Mouse (Mus musculus) embryonic facial prominence, embryonic 13.5 days (tissue): Measurements from ENCODE around the gene Xylt1. TPM values are rescaled to one million over a fixed set of nuclear protein-coding genes. Genes with fewer than 3 reads are reported as not detected.

Source experiments
- ATAC-seq: fragments of 200-750 bp; cut with Nextera tagmentation; 2 replicates; pipeline ENCODE4 v1.8.0; 2017; ENCODE audit warnings: low read depth; ENCODE audit not compliant: insufficient number of reproducible peaks, insufficient read depth, low FRiP score, low TSS enrichment
- H3K27ac ChIP-seq: fragments of 300-500 bp; sonication (generic); 2 replicates; pipeline ENCODE4 v1.5.1; 2015; ENCODE audit warnings: moderate library complexity, mild to moderate bottlenecking, inconsistent platforms
- H3K27me3 ChIP-seq: fragments of 300-500 bp; sonication (generic); 2 replicates; pipeline ENCODE4 v1.6.1; 2015; ENCODE audit warnings: mild to moderate bottlenecking, inconsistent platforms
- H3K36me3 ChIP-seq: fragments of 300-500 bp; sonication (generic); 2 replicates; pipeline ENCODE4 v1.6.1; 2015; ENCODE audit warnings: mild to moderate bottlenecking, inconsistent platforms
- H3K4me1 ChIP-seq: fragments of 300-500 bp; sonication (generic); 2 replicates; pipeline ENCODE4 v1.6.1; 2015; ENCODE audit warnings: inconsistent platforms
- H3K4me2 ChIP-seq: fragments of 300-500 bp; sonication (generic); 2 replicates; pipeline ENCODE4 v1.6.1; 2015; ENCODE audit warnings: moderate library complexity, mild to moderate bottlenecking, inconsistent platforms
- H3K4me3 ChIP-seq: fragments of 300-500 bp; sonication (generic); 2 replicates; pipeline ENCODE4 v1.5.1; 2015; ENCODE audit warnings: mild to moderate bottlenecking, inconsistent platforms
- H3K9ac ChIP-seq: fragments of 300-500 bp; sonication (generic); 2 replicates; pipeline ENCODE4 v1.6.1; 2015; ENCODE audit warnings: mild to moderate bottlenecking, inconsistent platforms
- H3K9me3 ChIP-seq: fragments of 300-500 bp; sonication (generic); 2 replicates; pipeline ENCODE4 v1.6.1; 2016; ENCODE audit warnings: inconsistent platforms
- WGBS: fragments of 180-500 bp; shearing (Covaris S2); methylation state at CpG from one replicate; pipeline ENCODE4 v1.1.7; 2015; ENCODE audit warnings: mixed read lengths; 5-methylcytosine and 5-hydroxymethylcytosine counted together
- polyA plus RNA-seq: library from polyadenylated mRNA; unstranded; fragments of >200 nt; fragmentation: Nextera tagmentation; extraction: Ambion mirVana; gene quantifications from 2 replicates; pipeline ENCODE4 v1.2.1, GENCODE M21; 2015

Xylt1 gene
- polyA plus RNA-seq, 1 experiment from 2014 or later, result 2.5 TPM

- Histone ChIP-seq H3K36me3 (0 out of 2 replicates have a peak, but pooled peaks cover 3% of the 10 kb centered on the region), H3K4me2 (no peak overlapping the region), H3K4me1 (0 out of 2 replicates have a peak, but pooled peaks cover 3% of the 10 kb centered on the region), H3K4me3 (no peak overlapping the region), H3K27me3 (no peaks in the 10 kb centered on the region), H3K9me3 (no peaks in the 10 kb centered on the region), H3K9ac (no peak overlapping the region), H3K27ac (no peak overlapping the region)
- WGBS, result 97% methylated on average over 5 of the region's 5 CpGs
- no peak for ATAC-seq
These were observed 19.2 kb downstream of the Xylt1 start for GRCm38 (mm10) chr7:117399971-117400370.

- ATAC-seq, result no peak
- H3K4me3 ChIP-seq, result no peak overlapping the region
- H3K27ac ChIP-seq, result no peak overlapping the region
- H3K36me3 ChIP-seq, result 0 out of 2 replicates have a peak, but pooled peaks cover 3% of the 10 kb centered on the region
- H3K27me3 ChIP-seq, result no peaks in the 10 kb centered on the region
- no peak overlapping the region for H3K4me2 ChIP-seq
- no peaks in the 10 kb centered on the region for H3K9me3 ChIP-seq
- 80% methylated on average over 4 of the region's 4 CpGs for WGBS
- H3K4me1 ChIP-seq, result 0 out of 2 replicates have a peak, but pooled peaks cover under 1% of the 10 kb centered on the region
- no peak overlapping the region for H3K9ac ChIP-seq
These were observed 20.8 kb downstream of the Xylt1 start for GRCm38 (mm10) chr7:117401581-117401980.

GRCm38 (mm10) chr7:117406336-117406735 lies 25.6 kb downstream of the Xylt1 start:
- no peak overlapping the region for H3K4me2 ChIP-seq
- H3K27me3 ChIP-seq, result no peaks in the 10 kb centered on the region
- no peak overlapping the region for H3K9ac ChIP-seq
- H3K4me3 ChIP-seq, result no peak overlapping the region
- ATAC-seq, result no peak
- H3K36me3 ChIP-seq, result no peaks in the 10 kb centered on the region
- no peaks in the 10 kb centered on the region for H3K9me3 ChIP-seq
- no peak overlapping the region for H3K27ac ChIP-seq
- H3K4me1 ChIP-seq, result no peaks in the 10 kb centered on the region
- 88% methylated on average over 3 of the region's 3 CpGs for WGBS

- ATAC-seq, result no peak
- Histone ChIP-seq H3K27ac (no peak overlapping the region), H3K4me1 (peaks cover 20% of the 10 kb centered on the region), H3K36me3 (no peaks in the 10 kb centered on the region), H3K9ac (no peak overlapping the region), H3K27me3 (no peaks in the 10 kb centered on the region), H3K4me3 (no peak overlapping the region), H3K9me3 (no peaks in the 10 kb centered on the region), H3K4me2 (no peak overlapping the region)
- 75% methylated on average over 8 of the region's 8 CpGs for WGBS
These were observed 28.6 kb downstream of the Xylt1 start for GRCm38 (mm10) chr7:117409268-117409988.

GRCm38 (mm10) chr7:117411874-117412273 lies 31.1 kb downstream of the Xylt1 start:
- peaks cover 28% of the 10 kb centered on the region for H3K4me1 ChIP-seq
- no peaks in the 10 kb centered on the region for H3K9me3 ChIP-seq
- no peaks in the 10 kb centered on the region for H3K36me3 ChIP-seq
- no peak overlapping the region for H3K4me3 ChIP-seq
- H3K27me3 ChIP-seq, result no peaks in the 10 kb centered on the region
- no peak for ATAC-seq
- WGBS, result 87% methylated on average over 2 of the region's 2 CpGs
- no peak overlapping the region for H3K4me2 ChIP-seq
- no peak overlapping the region for H3K9ac ChIP-seq
- H3K27ac ChIP-seq, result no peak overlapping the region

GRCm38 (mm10) chr7:117412405-117412804 lies 31.6 kb downstream of the Xylt1 start:
- Histone ChIP-seq H3K36me3 (no peaks in the 10 kb centered on the region), H3K4me3 (no peak overlapping the region), H3K27me3 (no peaks in the 10 kb centered on the region), H3K9me3 (no peaks in the 10 kb centered on the region), H3K9ac (no peak overlapping the region), H3K27ac (no peak overlapping the region), H3K4me1 (peaks cover 28% of the 10 kb centered on the region), H3K4me2 (no peak overlapping the region)
- WGBS, result 69% methylated on average over 5 of the region's 5 CpGs
- no peak for ATAC-seq

- Histone ChIP-seq H3K27ac (peak overlapping the region; percentile 71), H3K4me1 (peaks cover 33% of the 10 kb centered on the region), H3K4me2 (no peak overlapping the region), H3K4me3 (no peak overlapping the region), H3K9me3 (no peaks in the 10 kb centered on the region), H3K36me3 (no peaks in the 10 kb centered on the region), H3K27me3 (no peaks in the 10 kb centered on the region), H3K9ac (no peak overlapping the region)
- 54% methylated on average over 12 of the region's 12 CpGs for WGBS
- no peak for ATAC-seq
These were observed 33.7 kb downstream of the Xylt1 start for GRCm38 (mm10) chr7:117414341-117415008.

GRCm38 (mm10) chr7:117415009-117415363 lies 34.2 kb downstream of the Xylt1 start:
- Histone ChIP-seq H3K27ac (peak overlapping the region; percentile 71; the same call in 1 of the 2 replicates), H3K4me1 (peaks cover 33% of the 10 kb centered on the region), H3K4me3 (no peak overlapping the region), H3K9ac (no peak overlapping the region), H3K36me3 (no peaks in the 10 kb centered on the region), H3K4me2 (no peak overlapping the region), H3K27me3 (no peaks in the 10 kb centered on the region), H3K9me3 (no peaks in the 10 kb centered on the region)
- WGBS, result 86% methylated on average over 8 of the region's 8 CpGs
- no peak for ATAC-seq

GRCm38 (mm10) chr7:117419041-117419440 lies 38.3 kb downstream of the Xylt1 start:
- no peak overlapping the region for H3K27ac ChIP-seq
- no peak for ATAC-seq
- no peaks in the 10 kb centered on the region for H3K27me3 ChIP-seq
- no peak overlapping the region for H3K9ac ChIP-seq
- no peaks in the 10 kb centered on the region for H3K9me3 ChIP-seq
- no peaks in the 10 kb centered on the region for H3K36me3 ChIP-seq
- no peak overlapping the region for H3K4me3 ChIP-seq
- WGBS, result 56% methylated on average over 5 of the region's 5 CpGs
- no peak overlapping the region for H3K4me2 ChIP-seq
- peaks cover 27% of the 10 kb centered on the region for H3K4me1 ChIP-seq

GRCm38 (mm10) chr7:117419846-117420245 lies 39.1 kb downstream of the Xylt1 start:
- Histone ChIP-seq H3K9ac (no peak overlapping the region), H3K27ac (no peak overlapping the region), H3K9me3 (no peaks in the 10 kb centered on the region), H3K27me3 (no peaks in the 10 kb centered on the region), H3K4me3 (no peak overlapping the region), H3K36me3 (no peaks in the 10 kb centered on the region), H3K4me2 (no peak overlapping the region), H3K4me1 (peaks cover 19% of the 10 kb centered on the region)
- ATAC-seq, result no peak
- 80% methylated on average over 2 of the region's 2 CpGs for WGBS

GRCm38 (mm10) chr7:117420301-117420700 lies 39.5 kb downstream of the Xylt1 start:
- Histone ChIP-seq H3K4me1 (peaks cover 15% of the 10 kb centered on the region), H3K27me3 (no peaks in the 10 kb centered on the region), H3K4me2 (no peak overlapping the region), H3K36me3 (no peaks in the 10 kb centered on the region), H3K9me3 (no peaks in the 10 kb centered on the region), H3K27ac (no peak overlapping the region), H3K4me3 (no peak overlapping the region), H3K9ac (no peak overlapping the region)
- no peak for ATAC-seq
